Mouse (Mus musculus) hindbrain, embryonic 12.5 days (tissue): ENCODE data around the gene 1810024B03Rik. TPM values are rescaled to one million over a fixed set of nuclear protein-coding genes. Genes with fewer than 3 reads are reported as not detected.

Source experiments
- polyA plus RNA-seq: library from polyadenylated mRNA; unstranded; fragments of >200 nt; fragmentation: Nextera tagmentation; extraction: Ambion mirVana; gene quantifications from 2 replicates; pipeline ENCODE4 v1.2.1, GENCODE M21; 2016

Gene 1810024B03Rik
- polyA plus RNA-seq, 1 experiment from 2014 or later = 2.6 TPM

Other genes starting within 250 kb of the 1810024B03Rik start
- gene Ap4e1, start 199.6 kb downstream of the 1810024B03Rik start, polyA plus RNA-seq = 12.9 and 14.9 TPM in 2 replicates
- 26.4 and 27.4 TPM in 2 replicates for gene Blvra, start 137.6 kb downstream of the 1810024B03Rik start, polyA plus RNA-seq
- 58.5 and 62.6 TPM in 2 replicates for gene Ncaph, start 74.3 kb downstream of the 1810024B03Rik start, polyA plus RNA-seq
- 13.9 and 16.7 TPM in 2 replicates for gene Itpripl1, start 64.8 kb downstream of the 1810024B03Rik start, polyA plus RNA-seq
- 86.8 and 88.0 TPM in 2 replicates for gene Snrnp200, start 106 bp upstream of the 1810024B03Rik start, polyA plus RNA-seq
- 54.7 and 56.2 TPM in 2 replicates for gene Ciao1, start 39.5 kb upstream of the 1810024B03Rik start, polyA plus RNA-seq
- gene Tmem127, start 39.6 kb upstream of the 1810024B03Rik start, polyA plus RNA-seq = 41.1 and 41.3 TPM in 2 replicates
- 86.0 and 86.9 TPM in 2 replicates for gene Stard7, start 61.9 kb upstream of the 1810024B03Rik start, polyA plus RNA-seq
- 5.5 and 6.9 TPM in 2 replicates for gene Dusp2, start 127.9 kb upstream of the 1810024B03Rik start, polyA plus RNA-seq
- not detected in 2 replicates for gene Astl, start 130.4 kb upstream of the 1810024B03Rik start, polyA plus RNA-seq
- 2.4 and 2.6 TPM in 2 replicates for gene Adra2b, start 154.9 kb upstream of the 1810024B03Rik start, polyA plus RNA-seq
- gene Gpat2, start 216.9 kb upstream of the 1810024B03Rik start, polyA plus RNA-seq = 0.12 and 0.15 TPM in 2 replicates
- 29.4 and 30.8 TPM in 2 replicates for gene Fahd2a, start 236.3 kb upstream of the 1810024B03Rik start, polyA plus RNA-seq